Mouse (Mus musculus) neural tube, embryonic 15.5 days (tissue): ENCODE data around the gene Stpg4. TPM values are rescaled to one million over a fixed set of nuclear protein-coding genes. Genes with fewer than 3 reads are reported as not detected.

ENCODE experiments used
- ATAC-seq: fragments of 200-750 bp; cut with Nextera tagmentation; 2 replicates; pipeline ENCODE4 v1.8.0; 2017; ENCODE audit warnings: mild to moderate bottlenecking, moderate TSS enrichment, moderate library complexity; ENCODE audit not compliant: low FRiP score
- H3K27ac ChIP-seq: fragments of 300-500 bp; sonication (generic); replicated peaks from 2 replicates; pipeline ENCODE4 v1.5.1; 2015; ENCODE audit warnings: mild to moderate bottlenecking, inconsistent platforms
- H3K27me3 ChIP-seq: fragments of 300-500 bp; sonication (generic); replicated peaks from 2 replicates; pipeline ENCODE4 v1.6.1; 2015; ENCODE audit warnings: inconsistent platforms
- H3K36me3 ChIP-seq: fragments of 300-500 bp; sonication (generic); 2 replicates; pipeline ENCODE4 v1.6.1; 2015; ENCODE audit warnings: inconsistent platforms
- H3K4me1 ChIP-seq: fragments of 300-500 bp; sonication (generic); 2 replicates; pipeline ENCODE4 v1.6.1; 2015; ENCODE audit warnings: inconsistent platforms
- H3K4me2 ChIP-seq: fragments of 300-500 bp; sonication (generic); 2 replicates; pipeline ENCODE4 v1.6.1; 2015; ENCODE audit warnings: inconsistent platforms, mild to moderate bottlenecking, moderate library complexity
- H3K4me3 ChIP-seq: fragments of 300-500 bp; sonication (generic); replicated peaks from 2 replicates; pipeline ENCODE4 v1.5.1; 2015; ENCODE audit warnings: mild to moderate bottlenecking, inconsistent platforms
- H3K9ac ChIP-seq: fragments of 300-500 bp; sonication (generic); replicated peaks from 2 replicates; pipeline ENCODE4 v1.6.1; 2015; ENCODE audit warnings: mild to moderate bottlenecking, inconsistent platforms
- H3K9me3 ChIP-seq: fragments of 300-500 bp; sonication (generic); replicated peaks from 2 replicates; pipeline ENCODE4 v1.6.1; 2016; ENCODE audit warnings: inconsistent platforms
- WGBS: fragments of 180-500 bp; shearing (Covaris S2); methylation state at CpG from one replicate; pipeline ENCODE4 v1.1.7; 2015; ENCODE audit warnings: mixed read lengths; 5-methylcytosine and 5-hydroxymethylcytosine counted together
- polyA plus RNA-seq: library from polyadenylated mRNA; unstranded; fragments of >200 nt; fragmentation: Nextera tagmentation; extraction: Ambion mirVana; gene quantifications from 2 replicates; pipeline ENCODE4 v1.2.1, GENCODE M21; 2015

Stpg4 gene
- polyA plus RNA-seq, 1 experiment from 2014 or later = 0.26 TPM

DNA sequence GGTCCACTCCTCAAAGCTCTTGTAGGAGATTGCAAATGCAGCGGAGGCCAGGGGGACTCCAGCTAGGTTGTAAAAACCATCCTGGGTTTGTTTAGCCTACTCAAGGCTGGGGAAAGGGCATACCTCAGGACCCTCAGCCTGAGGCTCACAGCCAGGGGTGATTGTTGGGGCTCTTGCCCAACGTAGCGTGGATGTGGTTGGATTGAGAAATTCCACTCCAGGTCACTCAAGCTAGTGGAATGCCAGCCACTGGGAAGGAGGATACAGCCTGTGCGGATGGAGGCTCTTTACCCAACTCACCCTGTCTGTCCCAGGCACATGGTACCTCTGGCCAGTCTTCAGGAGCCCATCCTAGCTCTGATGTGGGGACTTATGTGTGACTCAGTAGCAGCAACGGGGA is 71.3 kb downstream of the Stpg4 start:
- 81% methylated on average over 5 of the region's 5 CpGs for WGBS
- Histone ChIP-seq H3K36me3 (no peaks in the 10 kb centered on the region), H3K27ac (no peak overlapping the region), H3K4me1 (peaks cover 23% of the 10 kb centered on the region), H3K4me3 (no peak overlapping the region), H3K9me3 (no peaks in the 10 kb centered on the region), H3K4me2 (no peak overlapping the region), H3K27me3 (no peaks in the 10 kb centered on the region), H3K9ac (no peak overlapping the region)
- no peak for ATAC-seq

DNA sequence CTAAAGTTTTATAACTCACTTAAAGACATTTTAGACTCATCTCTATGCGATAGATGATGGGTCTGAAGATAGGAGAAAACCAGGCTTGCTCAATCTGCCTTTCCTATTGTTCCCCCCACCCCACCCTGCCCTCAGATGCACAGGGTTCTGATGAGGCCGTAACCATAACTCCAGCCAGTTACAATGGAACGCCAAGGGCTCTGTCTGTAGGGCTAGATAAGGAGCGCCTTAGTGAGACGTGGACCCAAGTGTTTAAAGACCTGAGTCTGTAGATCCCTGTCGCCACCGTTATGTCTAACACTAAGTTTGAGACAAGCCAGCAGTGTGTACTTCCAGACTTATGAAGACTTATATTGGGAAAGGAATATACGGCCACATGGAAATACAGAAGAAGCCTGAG is 72.1 kb downstream of the Stpg4 start:
- Histone ChIP-seq H3K9me3 (no peaks in the 10 kb centered on the region), H3K4me2 (no peak overlapping the region), H3K36me3 (no peaks in the 10 kb centered on the region), H3K27ac (no peak overlapping the region), H3K9ac (no peak overlapping the region), H3K4me1 (peaks cover 26% of the 10 kb centered on the region), H3K27me3 (no peaks in the 10 kb centered on the region), H3K4me3 (no peak overlapping the region)
- no peak for ATAC-seq
- WGBS = 83% methylated on average over 8 of the region's 8 CpGs

DNA sequence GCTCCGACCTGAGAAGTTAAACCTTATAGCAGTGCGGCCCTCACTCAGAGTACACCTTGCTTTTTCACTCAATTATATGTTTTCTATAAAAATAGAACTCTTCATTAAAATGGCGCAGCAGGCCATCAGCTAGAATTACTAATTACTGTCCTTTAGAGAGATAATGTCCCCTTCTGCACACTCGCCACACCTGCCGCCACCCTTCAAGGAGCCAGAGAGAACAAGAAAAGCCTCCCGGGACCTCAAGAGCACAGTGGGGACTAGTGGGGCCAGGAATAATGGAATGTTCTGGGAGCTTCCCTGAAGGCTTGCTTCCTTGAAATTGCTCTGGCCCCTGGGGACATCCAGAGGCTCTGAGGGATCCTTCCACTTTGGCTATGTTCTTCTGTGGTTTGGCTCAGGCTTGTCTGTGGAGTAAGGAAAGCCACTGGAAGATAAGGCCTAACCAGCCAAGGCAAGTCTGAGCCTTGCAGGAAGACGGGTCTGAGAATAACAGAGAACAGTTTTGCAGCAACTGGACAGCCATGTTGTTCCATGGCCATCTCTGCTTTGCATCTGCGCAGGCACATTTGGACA is 73.7 kb downstream of the Stpg4 start:
- H3K9me3 ChIP-seq = no peaks in the 10 kb centered on the region
- 83% methylated on average over 8 of the region's 8 CpGs for WGBS
- no peak for ATAC-seq
- no peaks in the 10 kb centered on the region for H3K27me3 ChIP-seq
- H3K27ac ChIP-seq = no peak overlapping the region
- no peak overlapping the region for H3K4me2 ChIP-seq
- no peak overlapping the region for H3K9ac ChIP-seq
- H3K4me1 ChIP-seq = peaks cover 28% of the 10 kb centered on the region
- H3K36me3 ChIP-seq = no peaks in the 10 kb centered on the region
- H3K4me3 ChIP-seq = no peak overlapping the region

DNA sequence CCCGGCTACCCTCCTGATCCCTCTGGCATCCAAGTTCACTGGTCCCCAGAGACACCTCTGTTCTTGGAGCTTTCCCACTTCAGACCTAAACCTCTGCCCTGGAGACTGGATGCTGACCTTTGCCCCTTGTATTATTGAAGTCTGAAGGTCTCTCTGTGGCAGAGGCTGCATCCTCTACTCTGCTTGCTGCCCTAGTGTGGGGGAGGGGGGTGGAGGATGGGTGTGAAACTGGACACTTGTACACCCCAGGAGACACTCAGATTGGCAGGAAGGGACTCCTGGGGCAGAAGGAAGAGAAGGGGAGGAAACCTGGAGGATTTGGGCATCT is 74.7 kb downstream of the Stpg4 start:
- H3K4me2 ChIP-seq = no peak overlapping the region
- H3K27ac ChIP-seq = no peak overlapping the region
- H3K27me3 ChIP-seq = no peaks in the 10 kb centered on the region
- no peak overlapping the region for H3K4me3 ChIP-seq
- H3K9me3 ChIP-seq = no peaks in the 10 kb centered on the region
- no peak overlapping the region for H3K9ac ChIP-seq
- ATAC-seq = no peak
- peaks cover 28% of the 10 kb centered on the region for H3K4me1 ChIP-seq
- 22% methylated on average over 1 of the region's 1 CpGs for WGBS
- no peaks in the 10 kb centered on the region for H3K36me3 ChIP-seq

DNA sequence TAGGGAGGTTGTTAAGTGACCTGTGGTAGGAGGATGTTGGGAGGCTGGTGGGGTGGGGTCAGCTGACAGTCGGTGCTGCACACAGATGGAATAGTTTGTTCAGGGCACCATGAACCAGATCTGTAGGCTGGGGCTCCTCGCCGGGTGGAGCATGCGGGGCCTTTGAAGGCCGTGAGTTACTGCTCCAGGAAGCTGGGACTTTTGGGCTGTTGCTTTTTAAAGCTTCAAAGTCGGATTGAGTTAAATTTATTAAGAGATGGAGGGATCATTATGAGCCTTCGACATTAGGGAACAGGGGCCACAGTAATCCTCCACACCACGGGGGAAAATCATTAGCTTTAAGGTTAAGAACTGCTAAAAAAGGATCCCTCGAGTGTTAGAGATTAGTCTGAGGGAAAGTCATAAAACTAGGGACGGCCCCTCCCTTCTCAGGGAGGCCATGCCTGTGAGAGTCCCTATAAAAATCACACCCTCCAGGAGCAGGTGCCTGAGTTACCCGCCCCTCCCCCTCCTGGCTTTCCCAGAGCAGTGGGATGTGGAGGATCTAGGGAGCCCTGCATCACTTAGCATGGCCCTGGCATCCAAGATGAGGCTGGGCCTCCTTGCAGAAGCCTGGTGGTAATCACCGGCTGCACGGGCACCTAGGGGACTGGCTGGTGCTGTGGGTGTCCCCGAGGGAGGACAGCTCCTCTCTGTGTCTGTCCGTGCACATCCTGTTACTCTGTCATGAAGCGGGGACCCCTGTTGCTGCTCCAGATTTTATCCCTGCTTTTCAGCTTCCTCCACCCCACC is 75.2 kb downstream of the Stpg4 start:
- WGBS = 16% methylated on average over 16 of the region's 16 CpGs
- Histone ChIP-seq H3K4me1 (peaks cover 28% of the 10 kb centered on the region), H3K9me3 (no peaks in the 10 kb centered on the region), H3K9ac (no peak overlapping the region), H3K4me3 (no peak overlapping the region), H3K4me2 (no peak overlapping the region), H3K27ac (no peak overlapping the region), H3K27me3 (no peaks in the 10 kb centered on the region), H3K36me3 (no peaks in the 10 kb centered on the region)
- ATAC-seq = no peak

DNA sequence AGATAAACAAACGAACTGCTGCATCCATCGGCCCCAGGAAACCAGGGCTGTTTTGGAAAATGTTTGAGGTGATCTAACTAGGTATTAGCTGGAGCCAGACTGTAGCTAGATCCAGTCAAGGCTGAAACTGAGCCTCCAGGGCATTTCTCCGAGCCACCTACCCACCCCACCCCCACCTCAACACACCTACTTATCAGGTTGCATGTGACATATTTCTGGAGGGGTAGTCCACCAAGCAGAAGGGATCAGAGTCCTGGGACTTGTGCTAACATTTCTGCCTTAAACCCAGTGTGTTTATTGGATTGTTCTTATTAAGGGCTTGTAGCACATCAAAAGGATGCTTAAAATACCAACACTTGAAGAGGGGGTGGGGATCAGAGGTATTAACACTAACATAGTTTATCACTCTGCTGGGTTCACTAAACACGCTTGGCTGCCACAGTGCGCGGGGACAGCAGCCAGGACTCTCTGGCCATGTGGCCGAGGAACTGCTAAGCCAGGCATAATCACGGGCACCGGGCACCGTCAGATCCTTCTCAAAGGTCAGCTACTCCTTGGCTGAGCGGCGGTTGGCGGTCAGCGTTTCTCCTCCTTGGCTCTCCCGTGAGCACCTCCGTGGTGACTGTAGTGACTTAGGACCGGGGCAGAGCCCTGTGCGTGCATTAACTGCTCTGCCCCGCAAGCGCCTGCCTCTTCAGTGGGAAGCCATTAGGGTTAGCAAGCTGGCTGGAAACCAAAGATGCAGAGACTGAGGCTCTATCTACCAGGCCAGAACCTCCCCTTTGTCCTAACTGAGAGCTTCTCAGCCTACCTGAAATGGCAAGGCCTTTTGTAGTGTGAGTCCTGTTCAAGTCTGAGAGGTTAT is 76.1 kb downstream of the Stpg4 start:
- Histone ChIP-seq H3K36me3 (no peaks in the 10 kb centered on the region), H3K4me3 (no peak overlapping the region), H3K4me2 (peak overlapping the region; percentile 17; the same call in 1 of the 2 replicates), H3K27me3 (no peaks in the 10 kb centered on the region), H3K27ac (no peak overlapping the region; the same call in 1 of the 2 replicates), H3K4me1 (peaks cover 28% of the 10 kb centered on the region), H3K9me3 (no peaks in the 10 kb centered on the region), H3K9ac (no peak overlapping the region)
- 28% methylated on average over 20 of the region's 20 CpGs for WGBS
- ATAC-seq = no peak

DNA sequence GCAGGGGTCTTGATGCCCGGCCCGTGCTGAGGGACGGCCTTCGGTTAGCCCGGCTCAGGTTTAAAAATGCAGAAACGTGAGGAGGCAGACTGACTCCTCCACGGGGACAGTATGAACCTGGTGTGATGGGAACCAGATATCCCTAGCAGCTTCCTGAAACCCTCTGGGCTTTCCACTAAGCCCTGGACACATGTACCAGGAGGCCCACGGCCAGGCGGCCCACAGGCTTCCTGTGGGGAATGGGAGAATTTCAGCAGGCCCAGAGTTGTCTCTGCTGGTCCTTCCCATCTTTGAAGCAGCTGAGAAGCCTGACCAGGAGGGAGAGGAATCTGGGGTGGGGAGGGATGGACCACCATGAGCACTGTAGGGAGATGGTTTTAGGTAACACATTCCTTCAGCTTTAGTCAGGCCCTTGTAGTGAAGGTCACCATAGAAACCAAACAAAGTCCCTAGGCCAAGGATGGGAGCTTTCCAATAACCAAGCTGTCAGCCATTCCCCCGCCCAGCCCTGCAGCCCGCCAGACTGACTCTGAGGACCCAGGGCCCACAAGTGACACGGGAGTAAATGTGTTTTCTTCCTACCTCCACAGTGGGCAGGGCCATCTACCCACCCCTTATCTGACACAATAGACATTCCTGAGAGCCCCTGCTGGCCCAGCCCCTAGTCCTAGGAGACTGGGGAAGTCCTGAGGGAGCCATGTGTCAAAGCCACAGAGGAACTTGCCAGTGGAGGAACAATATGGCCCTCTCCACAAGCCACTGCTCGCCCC is 76.9 kb downstream of the Stpg4 start:
- Histone ChIP-seq H3K36me3 (no peaks in the 10 kb centered on the region), H3K9ac (no peak overlapping the region), H3K27me3 (no peaks in the 10 kb centered on the region), H3K27ac (no peak overlapping the region), H3K4me1 (peaks cover 28% of the 10 kb centered on the region), H3K4me2 (no peak overlapping the region), H3K4me3 (no peak overlapping the region), H3K9me3 (no peaks in the 10 kb centered on the region)
- WGBS = 66% methylated on average over 13 of the region's 13 CpGs
- no peak for ATAC-seq

DNA sequence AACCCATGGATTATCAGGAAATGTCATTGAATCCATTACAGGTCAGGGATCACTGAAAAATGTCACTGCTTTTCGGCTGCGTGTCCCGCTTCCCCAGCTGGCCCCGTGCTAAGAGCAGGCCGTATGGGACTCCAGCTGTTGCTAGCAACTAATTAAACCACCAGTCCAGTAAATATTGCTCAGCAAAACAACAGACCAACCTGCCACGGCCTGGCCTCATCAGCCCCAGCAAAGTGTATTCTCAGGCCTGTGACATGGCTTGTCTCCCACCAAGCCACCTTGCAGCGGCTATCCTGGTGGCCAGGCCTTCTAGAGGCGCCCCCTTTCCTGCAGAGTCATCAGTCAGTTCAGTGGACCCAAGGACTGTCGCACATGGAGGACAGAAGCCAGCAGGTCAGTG is 78.0 kb downstream of the Stpg4 start:
- no peak for ATAC-seq
- Histone ChIP-seq H3K4me1 (peaks cover 28% of the 10 kb centered on the region), H3K4me3 (no peak overlapping the region), H3K36me3 (no peaks in the 10 kb centered on the region), H3K9me3 (no peaks in the 10 kb centered on the region), H3K27me3 (no peaks in the 10 kb centered on the region), H3K4me2 (no peak overlapping the region), H3K27ac (no peak overlapping the region), H3K9ac (no peak overlapping the region)
- WGBS = 55% methylated on average over 9 of the region's 9 CpGs

DNA sequence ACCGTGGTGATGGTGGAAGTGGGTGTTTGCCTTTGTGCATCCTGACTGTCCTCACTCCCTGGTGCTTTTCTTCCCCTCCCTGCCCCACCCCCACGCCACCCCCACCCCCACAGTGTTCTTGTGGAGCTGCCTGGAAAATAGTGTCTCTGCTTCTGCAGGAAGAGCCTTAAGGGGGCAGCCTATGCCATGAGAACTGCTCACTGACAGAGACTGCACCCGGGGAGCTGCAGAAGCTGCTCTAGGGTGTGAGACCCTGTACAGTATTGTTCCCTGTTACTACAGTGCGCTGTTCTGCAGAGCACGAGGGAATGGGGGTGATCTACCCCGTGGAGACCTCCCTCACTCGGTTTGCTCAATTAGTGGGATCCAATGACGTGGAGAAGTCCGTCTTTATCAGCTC is 78.5 kb downstream of the Stpg4 start:
- Histone ChIP-seq H3K9ac (no peak overlapping the region), H3K9me3 (no peaks in the 10 kb centered on the region), H3K4me2 (no peak overlapping the region), H3K27ac (no peak overlapping the region), H3K27me3 (no peaks in the 10 kb centered on the region), H3K4me1 (peaks cover 28% of the 10 kb centered on the region), H3K4me3 (no peak overlapping the region), H3K36me3 (no peaks in the 10 kb centered on the region)
- 25% methylated on average over 9 of the region's 9 CpGs for WGBS
- ATAC-seq = no peak

DNA sequence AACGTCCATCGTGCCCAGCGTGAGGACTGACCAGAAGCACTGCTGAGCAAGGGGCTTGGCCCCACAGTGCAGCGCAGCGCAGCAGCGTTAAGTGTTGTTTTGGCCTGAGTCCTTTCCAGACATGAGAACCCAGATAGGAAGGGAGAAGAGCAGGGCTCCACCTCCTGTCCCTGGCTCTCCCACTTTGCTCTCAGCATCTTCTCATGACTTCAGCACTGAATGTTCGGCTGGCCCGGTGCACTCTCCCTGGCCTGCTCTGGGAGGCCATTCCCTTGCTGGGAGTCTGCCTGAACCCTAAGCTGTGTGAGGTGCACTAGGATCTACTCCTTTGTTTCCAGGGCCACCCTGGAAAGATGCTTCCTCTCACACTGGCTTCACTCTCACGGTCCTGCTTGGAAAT is 79.2 kb downstream of the Stpg4 start:
- H3K4me2 ChIP-seq = no peak overlapping the region
- no peak overlapping the region for H3K27ac ChIP-seq
- H3K27me3 ChIP-seq = no peaks in the 10 kb centered on the region
- no peak overlapping the region for H3K4me3 ChIP-seq
- 52% methylated on average over 9 of the region's 9 CpGs for WGBS
- no peak for ATAC-seq
- no peak overlapping the region for H3K9ac ChIP-seq
- H3K36me3 ChIP-seq = no peaks in the 10 kb centered on the region
- no peaks in the 10 kb centered on the region for H3K9me3 ChIP-seq
- peaks cover 28% of the 10 kb centered on the region for H3K4me1 ChIP-seq

DNA sequence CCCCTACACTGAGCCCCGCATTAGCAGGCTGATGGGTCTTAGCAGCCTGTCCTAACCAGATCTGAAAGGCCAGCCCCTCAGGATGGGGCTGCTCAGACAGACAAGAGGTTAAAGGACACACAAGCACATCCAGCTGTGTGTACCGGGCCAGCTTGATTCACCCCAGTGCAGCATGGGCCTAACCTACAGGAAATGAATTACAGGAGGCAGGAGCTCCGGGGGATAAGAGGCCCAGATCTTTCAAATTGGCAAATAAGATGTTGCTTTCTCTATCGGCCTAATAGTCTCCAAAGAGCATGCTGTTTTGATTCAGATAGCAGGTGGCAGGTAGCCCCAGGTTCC is 82.3 kb downstream of the Stpg4 start:
- H3K4me1 ChIP-seq = no peaks in the 10 kb centered on the region; the same call in 1 of the 2 replicates
- no peaks in the 10 kb centered on the region for H3K9me3 ChIP-seq
- H3K9ac ChIP-seq = no peak overlapping the region
- H3K27me3 ChIP-seq = no peaks in the 10 kb centered on the region
- H3K27ac ChIP-seq = no peak overlapping the region
- H3K4me3 ChIP-seq = no peak overlapping the region
- ATAC-seq = no peak
- no peak overlapping the region for H3K4me2 ChIP-seq
- 65% methylated on average over 4 of the region's 4 CpGs for WGBS
- no peaks in the 10 kb centered on the region for H3K36me3 ChIP-seq
